Mouse (Mus musculus): ENCODE measurements around the gene Aasdh.

DNA sequence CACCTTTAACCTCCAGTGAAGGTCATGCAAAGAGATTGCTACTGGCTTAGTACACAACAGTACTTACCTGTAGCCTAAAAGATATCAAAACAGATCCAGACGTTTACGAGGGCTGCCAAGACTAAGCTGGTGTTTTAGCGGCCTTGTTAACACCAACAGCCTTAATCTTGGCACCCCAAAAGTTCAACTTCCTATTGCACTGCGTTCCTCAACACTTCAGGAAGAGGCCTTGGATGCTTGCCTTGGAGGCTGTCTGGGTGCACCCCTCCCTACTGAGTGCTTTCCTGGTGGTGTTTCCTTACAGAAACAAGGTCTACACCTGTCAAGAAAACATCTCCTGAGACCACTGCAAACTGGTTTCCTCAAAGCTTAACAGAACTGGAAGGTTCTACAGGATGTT, 41.8 kb upstream of the Aasdh start:
- no peak for TF ChIP-seq CTCF (IDR thresholded peaks at IDR 0.05; ENCODE audit: low read depth)
- no peak for TF ChIP-seq EP300 (IDR thresholded peaks at IDR 0.05; ENCODE audit: low read depth)

Data from liver, postnatal 0 days (tissue).